Mouse (Mus musculus) lung, adult 2 months (tissue): ENCODE data around the gene Zfp664.

ENCODE experiments used
- CTCF ChIP-seq: fragments of 200-500 bp; IDR thresholded peaks from 2 replicates; pipeline ENCODE4 v1.5.1; 2011; ENCODE audit warnings: mild to moderate bottlenecking, low read length, control low read depth; ENCODE audit not compliant: insufficient read depth
- POLR2A ChIP-seq: fragments of 200-500 bp; IDR thresholded peaks from 2 replicates; pipeline ENCODE4 v1.6.1; 2011; ENCODE audit warnings: low read depth, mild to moderate bottlenecking, control low read depth, low read length, borderline replicate concordance; ENCODE audit errors: extremely low read depth

- TF ChIP-seq POLR2A: no peak
- TF ChIP-seq CTCF: no peak
These were observed 19.1 kb upstream of the Zfp664 start for GRCm38 (mm10) chr5:124843386-124843785.
